Mouse (Mus musculus): ENCODE results near the gene Dennd4a. TPM values are rescaled to one million over a fixed set of nuclear protein-coding genes. Genes with fewer than 3 reads are reported as not detected.

The Dennd4a gene
- polyA plus RNA-seq (2012; ENCODE audit: insufficient read depth, low replicate concordance), result 2.2 and 3.2 TPM in 2 replicates

GRCm38 (mm10) chr9:64810822-64811537 is at the start of gene Dennd4a:
Gene Dennd4a (plus strand): TSS chr9:64811340.
- Histone ChIP-seq H3K36me3 (replicated peaks; ENCODE audit: low read length) (peaks cover 19% of the 10 kb centered on the region), H3K9me3 (no peaks in the 10 kb centered on the region), H3K27me3 (replicated peaks) (no peaks in the 10 kb centered on the region), H3K4me1 (peaks cover 68% of the 10 kb centered on the region), H3K4me3 (replicated peaks) (peak within 1 kb of the TSS; percentile 97)
- no peak for TF ChIP-seq FLI1 (IDR thresholded peaks at IDR 0.05; ENCODE audit: low read length)
- no peak for TF ChIP-seq GATA1 (IDR thresholded peaks at IDR 0.05; ENCODE audit: borderline replicate concordance, low read length)

GRCm38 (mm10) chr9:64764824-64765223 is 46.3 kb upstream of the Dennd4a start:
- Histone ChIP-seq H3K9me3 (no peaks in the 10 kb centered on the region; the same call in 1 of the 2 replicates), H3K27me3 (replicated peaks) (peaks cover 2% of the 10 kb centered on the region), H3K4me3 (replicated peaks) (no peak overlapping the region), H3K36me3 (replicated peaks; ENCODE audit: low read length) (no peaks in the 10 kb centered on the region), H3K4me1 (peaks cover 3% of the 10 kb centered on the region; the same call in 1 of the 2 replicates)
- TF ChIP-seq GATA1 (IDR thresholded peaks at IDR 0.05; ENCODE audit: borderline replicate concordance, low read length) (no peak), FLI1 (IDR thresholded peaks at IDR 0.05; ENCODE audit: low read length) (no peak)

GRCm38 (mm10) chr9:64766136-64766535 is 45.0 kb upstream of the Dennd4a start:
- Histone ChIP-seq H3K9me3 (no peaks in the 10 kb centered on the region; the same call in 1 of the 2 replicates), H3K4me3 (replicated peaks) (no peak overlapping the region), H3K36me3 (replicated peaks; ENCODE audit: low read length) (no peaks in the 10 kb centered on the region), H3K27me3 (replicated peaks) (peaks cover 2% of the 10 kb centered on the region), H3K4me1 (peaks cover 12% of the 10 kb centered on the region)
- TF ChIP-seq FLI1 (IDR thresholded peaks at IDR 0.05; ENCODE audit: low read length), result no peak

- Histone ChIP-seq H3K36me3 (replicated peaks; ENCODE audit: low read length) (no peaks in the 10 kb centered on the region), H3K9me3 (no peaks in the 10 kb centered on the region; the same call in 1 of the 2 replicates), H3K4me3 (replicated peaks) (no peak overlapping the region), H3K27me3 (replicated peaks) (peaks cover 6% of the 10 kb centered on the region), H3K4me1 (peaks cover 22% of the 10 kb centered on the region)
- TF ChIP-seq FLI1 (IDR thresholded peaks at IDR 0.05; ENCODE audit: low read length) (no peak), GATA1 (IDR thresholded peaks at IDR 0.05; ENCODE audit: borderline replicate concordance, low read length) (no peak)
Measured at GRCm38 (mm10) chr9:64767796-64768195, 43.3 kb upstream of the Dennd4a start.

- TF ChIP-seq FLI1 (IDR thresholded peaks at IDR 0.05; ENCODE audit: low read length), result no peak
- TF ChIP-seq GATA1 (IDR thresholded peaks at IDR 0.05; ENCODE audit: borderline replicate concordance, low read length), result no peak
- Histone ChIP-seq H3K9me3 (no peaks in the 10 kb centered on the region; the same call in 1 of the 2 replicates), H3K4me1 (peaks cover 28% of the 10 kb centered on the region), H3K36me3 (replicated peaks; ENCODE audit: low read length) (no peaks in the 10 kb centered on the region), H3K27me3 (replicated peaks) (peaks cover 4% of the 10 kb centered on the region), H3K4me3 (replicated peaks) (no peak overlapping the region)
Measured at GRCm38 (mm10) chr9:64769066-64769695, 42.0 kb upstream of the Dennd4a start.

GRCm38 (mm10) chr9:64769911-64770310 is 41.2 kb upstream of the Dennd4a start:
- Histone ChIP-seq H3K4me1 (peaks cover 31% of the 10 kb centered on the region), H3K36me3 (replicated peaks; ENCODE audit: low read length) (no peaks in the 10 kb centered on the region), H3K9me3 (no peaks in the 10 kb centered on the region; the same call in 1 of the 2 replicates), H3K4me3 (replicated peaks) (no peak overlapping the region), H3K27me3 (replicated peaks) (peaks cover 4% of the 10 kb centered on the region)
- TF ChIP-seq GATA1 (IDR thresholded peaks at IDR 0.05; ENCODE audit: borderline replicate concordance, low read length), result no peak
- no peak for TF ChIP-seq FLI1 (IDR thresholded peaks at IDR 0.05; ENCODE audit: low read length)

GRCm38 (mm10) chr9:64770411-64770849 is 40.7 kb upstream of the Dennd4a start:
- Histone ChIP-seq H3K27me3 (replicated peaks) (peaks cover 4% of the 10 kb centered on the region), H3K9me3 (no peaks in the 10 kb centered on the region; the same call in 1 of the 2 replicates), H3K36me3 (replicated peaks; ENCODE audit: low read length) (no peaks in the 10 kb centered on the region), H3K4me1 (peaks cover 37% of the 10 kb centered on the region), H3K4me3 (replicated peaks) (no peak overlapping the region)
- TF ChIP-seq GATA1 (IDR thresholded peaks at IDR 0.05; ENCODE audit: borderline replicate concordance, low read length) (no peak), FLI1 (IDR thresholded peaks at IDR 0.05; ENCODE audit: low read length) (no peak)

- H3K4me3 ChIP-seq (replicated peaks), result peak overlapping the region; percentile 71
- peaks cover 42% of the 10 kb centered on the region for H3K4me1 ChIP-seq
- H3K9me3 ChIP-seq, result no peaks in the 10 kb centered on the region; the same call in 1 of the 2 replicates
- no peaks in the 10 kb centered on the region for H3K36me3 ChIP-seq (replicated peaks; ENCODE audit: low read length)
- no peak for TF ChIP-seq FLI1 (IDR thresholded peaks at IDR 0.05; ENCODE audit: low read length)
- no peak for TF ChIP-seq GATA1 (IDR thresholded peaks at IDR 0.05; ENCODE audit: borderline replicate concordance, low read length)
- peaks cover 4% of the 10 kb centered on the region for H3K27me3 ChIP-seq (replicated peaks)
Measured at GRCm38 (mm10) chr9:64771236-64771635, 39.9 kb upstream of the Dennd4a start.

GRCm38 (mm10) chr9:64773254-64773653 is 37.9 kb upstream of the Dennd4a start:
- peaks cover 4% of the 10 kb centered on the region for H3K27me3 ChIP-seq (replicated peaks)
- H3K4me1 ChIP-seq, result peaks cover 54% of the 10 kb centered on the region
- no peaks in the 10 kb centered on the region for H3K9me3 ChIP-seq
- H3K36me3 ChIP-seq (replicated peaks; ENCODE audit: low read length), result no peaks in the 10 kb centered on the region
- TF ChIP-seq FLI1 (IDR thresholded peaks at IDR 0.05; ENCODE audit: low read length) (no peak), GATA1 (IDR thresholded peaks at IDR 0.05; ENCODE audit: borderline replicate concordance, low read length) (no peak)
- H3K4me3 ChIP-seq (replicated peaks), result no peak overlapping the region

GRCm38 (mm10) chr9:64773936-64774335 is 37.2 kb upstream of the Dennd4a start:
- no peaks in the 10 kb centered on the region for H3K36me3 ChIP-seq (replicated peaks; ENCODE audit: low read length)
- H3K4me3 ChIP-seq (replicated peaks), result no peak overlapping the region
- TF ChIP-seq FLI1 (IDR thresholded peaks at IDR 0.05; ENCODE audit: low read length) (no peak), GATA1 (IDR thresholded peaks at IDR 0.05; ENCODE audit: borderline replicate concordance, low read length) (no peak)

More at GRCm38 (mm10) chr9:64773936-64774335, 37.2 kb upstream of the Dennd4a start:
- H3K27me3 ChIP-seq (replicated peaks), result peaks cover 4% of the 10 kb centered on the region
- H3K9me3 ChIP-seq, result no peaks in the 10 kb centered on the region
- H3K4me1 ChIP-seq, result peaks cover 55% of the 10 kb centered on the region

All from megakaryocyte, embryonic 14.5 days (primary cell).